Mouse (Mus musculus): Measurements from ENCODE around the gene Med19. TPM values are rescaled to one million over a fixed set of nuclear protein-coding genes. Genes with fewer than 3 reads are reported as not detected.
A peak's percentile ranks its signal among the peaks of the same experiment; 100 is the strongest.

Gene Med19
- total RNA-seq, 1 experiment = 31.4 TPM

GRCm38 (mm10) chr2:84655864-84656263 is 22.3 kb upstream of the Med19 start:
- Histone ChIP-seq H3K9ac (ENCODE audit: insufficient read depth, low read depth, low read length, poor library complexity, severe bottlenecking) (no peak overlapping the region), H3K4me3 (ENCODE audit: insufficient read depth in 1 of 2, low read depth in 1 of 2, low read length in 2 of 2, poor library complexity in 1 of 2, severe bottlenecking in 1 of 2) (no peak overlapping the region), H3K4me1 (ENCODE audit: control insufficient read depth in 2 of 2, insufficient read depth in 2 of 2, low read length in 2 of 2, poor library complexity in 1 of 2) (no peaks in the 10 kb centered on the region), H3K9me3 (ENCODE audit: control insufficient read depth, insufficient read depth, low read depth, low read length) (no peaks in the 10 kb centered on the region), H3K36me3 (ENCODE audit: control insufficient read depth, insufficient read depth, low read length, poor library complexity, severe bottlenecking) (no peaks in the 10 kb centered on the region), H3K27ac (ENCODE audit: insufficient read depth, low read depth, low read length, poor library complexity, severe bottlenecking) (no peak overlapping the region)
- no peak for DNase-seq (ENCODE audit: low read depth, low spot score)
- no peak for TF ChIP-seq CHD2 (IDR thresholded peaks at IDR 0.05; ENCODE audit: low read depth, low read length)
- in situ Hi-C loops (cut with MboI; ENCODE audit: low sequenced_read_pairs in 2 of 2, unreplicated experiment in 2 of 2) = no loop called here

GRCm38 (mm10) chr2:84658806-84659205 is 19.4 kb upstream of the Med19 start, which contains the start of gene Btbd18:
Gene Btbd18 (plus strand): TSS chr2:84659079.
- no peak for DNase-seq (ENCODE audit: low read depth, low spot score)
- in situ Hi-C loops (cut with MboI; ENCODE audit: low sequenced_read_pairs in 2 of 2, unreplicated experiment in 2 of 2) = no loop called here
- Histone ChIP-seq H3K36me3 (ENCODE audit: control insufficient read depth, insufficient read depth, low read length, poor library complexity, severe bottlenecking) (no peaks in the 10 kb centered on the region), H3K9ac (ENCODE audit: insufficient read depth, low read depth, low read length, poor library complexity, severe bottlenecking) (no peak within 1 kb of the TSS), H3K27ac (ENCODE audit: insufficient read depth, low read depth, low read length, poor library complexity, severe bottlenecking) (no peak within 1 kb of the TSS), H3K4me1 (ENCODE audit: control insufficient read depth in 2 of 2, insufficient read depth in 2 of 2, low read length in 2 of 2, poor library complexity in 1 of 2) (no peaks in the 10 kb centered on the region), H3K9me3 (ENCODE audit: control insufficient read depth, insufficient read depth, low read depth, low read length) (no peaks in the 10 kb centered on the region), H3K4me3 (ENCODE audit: insufficient read depth in 1 of 2, low read depth in 1 of 2, low read length in 2 of 2, poor library complexity in 1 of 2, severe bottlenecking in 1 of 2) (peak within 1 kb of the TSS; percentile 0 to 18; a peak in 2 of 4 replicates)
- TF ChIP-seq ZNF384 (IDR thresholded peaks at IDR 0.05; ENCODE audit: low read depth, low read length) = peak; percentile 84
- no peak for TF ChIP-seq ZC3H11A (IDR thresholded peaks at IDR 0.05; ENCODE audit: borderline replicate concordance, low read depth, low read length)

GRCm38 (mm10) chr2:84660253-84660652 is 17.9 kb upstream of the Med19 start:
- no peak overlapping the region for H3K4me3 ChIP-seq (ENCODE audit: insufficient read depth in 1 of 2, low read depth in 1 of 2, low read length in 2 of 2, poor library complexity in 1 of 2, severe bottlenecking in 1 of 2)
- H3K9ac ChIP-seq (ENCODE audit: insufficient read depth, low read depth, low read length, poor library complexity, severe bottlenecking) = no peak overlapping the region
- no peaks in the 10 kb centered on the region for H3K36me3 ChIP-seq (ENCODE audit: control insufficient read depth, insufficient read depth, low read length, poor library complexity, severe bottlenecking)
- no peaks in the 10 kb centered on the region for H3K9me3 ChIP-seq (ENCODE audit: control insufficient read depth, insufficient read depth, low read depth, low read length)
- no peak for DNase-seq (ENCODE audit: low read depth, low spot score)
- TF ChIP-seq MAFK (IDR thresholded peaks at IDR 0.05; ENCODE audit: insufficient read depth, low read depth, low read length) (no peak), ZC3H11A (IDR thresholded peaks at IDR 0.05; ENCODE audit: borderline replicate concordance, low read depth, low read length) (no peak), CHD2 (IDR thresholded peaks at IDR 0.05; ENCODE audit: low read depth, low read length) (no peak), ZNF384 (IDR thresholded peaks at IDR 0.05; ENCODE audit: low read depth, low read length) (no peak), HCFC1 (IDR thresholded peaks at IDR 0.05; ENCODE audit: borderline replicate concordance, insufficient read depth, low read length) (no peak)
- in situ Hi-C loops (cut with MboI; ENCODE audit: low sequenced_read_pairs in 2 of 2, unreplicated experiment in 2 of 2) = loop anchor here in 1 of 2 experiments (10.0 kb wide), 1 partner anchor 195 kb away; no protein-coding TSS in a partner anchor
- no peak overlapping the region for H3K27ac ChIP-seq (ENCODE audit: insufficient read depth, low read depth, low read length, poor library complexity, severe bottlenecking)
- H3K4me1 ChIP-seq (ENCODE audit: control insufficient read depth in 2 of 2, insufficient read depth in 2 of 2, low read length in 2 of 2, poor library complexity in 1 of 2) = no peaks in the 10 kb centered on the region

- no peaks in the 10 kb centered on the region; the same call in 1 of the 2 replicates for H3K36me3 ChIP-seq (ENCODE audit: control insufficient read depth, insufficient read depth, low read length, poor library complexity, severe bottlenecking)
- no peaks in the 10 kb centered on the region for H3K4me1 ChIP-seq (ENCODE audit: control insufficient read depth in 2 of 2, insufficient read depth in 2 of 2, low read length in 2 of 2, poor library complexity in 1 of 2)
- no peak overlapping the region for H3K9ac ChIP-seq (ENCODE audit: insufficient read depth, low read depth, low read length, poor library complexity, severe bottlenecking)
- TF ChIP-seq CHD2 (IDR thresholded peaks at IDR 0.05; ENCODE audit: low read depth, low read length) (no peak), ZC3H11A (IDR thresholded peaks at IDR 0.05; ENCODE audit: borderline replicate concordance, low read depth, low read length) (peak; percentile 61; the same call in 1 of the 2 replicates), ZNF384 (IDR thresholded peaks at IDR 0.05; ENCODE audit: low read depth, low read length) (no peak), HCFC1 (IDR thresholded peaks at IDR 0.05; ENCODE audit: borderline replicate concordance, insufficient read depth, low read length) (no peak), MAFK (IDR thresholded peaks at IDR 0.05; ENCODE audit: insufficient read depth, low read depth, low read length) (no peak)
- in situ Hi-C loops (cut with MboI; ENCODE audit: low sequenced_read_pairs in 2 of 2, unreplicated experiment in 2 of 2) = loop anchor here in 1 of 2 experiments (10.0 kb wide), 1 partner anchor 198 kb away; no protein-coding TSS in a partner anchor
- H3K4me3 ChIP-seq (ENCODE audit: insufficient read depth in 1 of 2, low read depth in 1 of 2, low read length in 2 of 2, poor library complexity in 1 of 2, severe bottlenecking in 1 of 2) = no peak overlapping the region
- H3K9me3 ChIP-seq (ENCODE audit: control insufficient read depth, insufficient read depth, low read depth, low read length) = no peaks in the 10 kb centered on the region
- DNase-seq (ENCODE audit: low read depth, low spot score) = peak; percentile 69
- no peak overlapping the region for H3K27ac ChIP-seq (ENCODE audit: insufficient read depth, low read depth, low read length, poor library complexity, severe bottlenecking)
Measured at GRCm38 (mm10) chr2:84662866-84663265, 15.3 kb upstream of the Med19 start.

- Histone ChIP-seq H3K36me3 (ENCODE audit: control insufficient read depth, insufficient read depth, low read length, poor library complexity, severe bottlenecking) (peaks cover 13% of the 10 kb centered on the region), H3K9me3 (ENCODE audit: control insufficient read depth, insufficient read depth, low read depth, low read length) (no peaks in the 10 kb centered on the region), H3K9ac (ENCODE audit: insufficient read depth, low read depth, low read length, poor library complexity, severe bottlenecking) (no peak overlapping the region), H3K27ac (ENCODE audit: insufficient read depth, low read depth, low read length, poor library complexity, severe bottlenecking) (no peak overlapping the region), H3K4me3 (ENCODE audit: insufficient read depth in 1 of 2, low read depth in 1 of 2, low read length in 2 of 2, poor library complexity in 1 of 2, severe bottlenecking in 1 of 2) (no peak overlapping the region), H3K4me1 (ENCODE audit: control insufficient read depth in 2 of 2, insufficient read depth in 2 of 2, low read length in 2 of 2, poor library complexity in 1 of 2) (peaks cover 0 to 3% of the 10 kb centered on the region in 2 experiments; a peak in 2 of 4 replicates)
- no peak for DNase-seq (ENCODE audit: low read depth, low spot score)
- in situ Hi-C loops (cut with MboI; ENCODE audit: low sequenced_read_pairs in 2 of 2, unreplicated experiment in 2 of 2) = loop anchor here in 1 of 2 experiments (10.0 kb wide), 1 partner anchor 201 kb away; no protein-coding TSS in a partner anchor
- TF ChIP-seq HCFC1 (IDR thresholded peaks at IDR 0.05; ENCODE audit: borderline replicate concordance, insufficient read depth, low read length) (no peak), MAFK (IDR thresholded peaks at IDR 0.05; ENCODE audit: insufficient read depth, low read depth, low read length) (no peak), ZNF384 (IDR thresholded peaks at IDR 0.05; ENCODE audit: low read depth, low read length) (no peak), CHD2 (IDR thresholded peaks at IDR 0.05; ENCODE audit: low read depth, low read length) (no peak), ZC3H11A (IDR thresholded peaks at IDR 0.05; ENCODE audit: borderline replicate concordance, low read depth, low read length) (no peak)
Measured at GRCm38 (mm10) chr2:84666081-84666480, 12.1 kb upstream of the Med19 start.
